Mouse (Mus musculus): ENCODE measurements around the gene Trpm2. TPM values are rescaled to one million over a fixed set of nuclear protein-coding genes. Genes with fewer than 3 reads are reported as not detected.

Trpm2 gene
- polyA plus RNA-seq, 1 experiment = 3.4 TPM

GRCm38 (mm10) chr10:77861675-77862074 is 108.7 kb downstream of the Trpm2 start, which contains the start of gene Gm3285:
TSS of gene Gm3285 (plus strand) at chr10:77861975.
- 53% methylated on average over 7 of the region's 7 CpGs for WGBS
- Histone ChIP-seq H3K4me3 (ENCODE audit: low read depth, low read length) (no peak within 1 kb of the TSS), H3K27me3 (ENCODE audit: control insufficient read depth, insufficient read depth, low read length) (no peaks in the 10 kb centered on the region; the same call in 1 of the 2 replicates), H3K27ac (ENCODE audit: insufficient read depth, low read depth, low read length) (no peak within 1 kb of the TSS), H3K36me3 (ENCODE audit: control insufficient read depth, insufficient read depth, low read length) (no peaks in the 10 kb centered on the region), H3K4me1 (ENCODE audit: control insufficient read depth, insufficient read depth, insufficient read length, low read length) (peaks cover 2% of the 10 kb centered on the region)
- TF ChIP-seq POLR2A (IDR thresholded peaks at IDR 0.05; ENCODE audit: low read depth, low read length) (no peak), CTCF (IDR thresholded peaks at IDR 0.05; ENCODE audit: extremely low read depth, insufficient read length, insufficient replicate concordance, low read depth, low read length) (no peak)

Other genes with a start within 250 kb of the Trpm2 start
- not detected in 2 replicates for gene Krtap12-1, start 250.0 kb downstream of the Trpm2 start, polyA plus RNA-seq (2012; rRNA removed)
- not detected in 2 replicates for gene Gm10100, start 244.1 kb downstream of the Trpm2 start, polyA plus RNA-seq (2012; rRNA removed)
- not detected in 2 replicates for gene Gm18596, start 227.9 kb downstream of the Trpm2 start, polyA plus RNA-seq (2012; rRNA removed)
- not detected in 2 replicates for gene Gm9736, start 219.2 kb downstream of the Trpm2 start, polyA plus RNA-seq (2012; rRNA removed)
- gene Gm3233, start 210.9 kb downstream of the Trpm2 start, polyA plus RNA-seq (2012; rRNA removed) = not detected in 2 replicates
- not detected in 2 replicates for gene Gm3238, start 199.2 kb downstream of the Trpm2 start, polyA plus RNA-seq (2012; rRNA removed)
- not detected in 2 replicates for gene Gm7138, start 193.6 kb downstream of the Trpm2 start, polyA plus RNA-seq (2012; rRNA removed)
- not detected in 2 replicates for gene Gm3250, start 188.0 kb downstream of the Trpm2 start, polyA plus RNA-seq (2012; rRNA removed)
- not detected in 2 replicates for gene Gm7137, start 182.4 kb downstream of the Trpm2 start, polyA plus RNA-seq (2012; rRNA removed)
- not detected in 2 replicates for gene Gm9639, start 175.5 kb downstream of the Trpm2 start, polyA plus RNA-seq (2012; rRNA removed)
- gene Gm19668, start 171.4 kb downstream of the Trpm2 start, polyA plus RNA-seq (2012; rRNA removed) = not detected in 2 replicates
- gene Gm9507, start 158.7 kb downstream of the Trpm2 start, polyA plus RNA-seq (2012; rRNA removed) = not detected in 2 replicates
- not detected in 2 replicates for gene Gm2696, start 155.9 kb downstream of the Trpm2 start, polyA plus RNA-seq (2012; rRNA removed)
- gene Krtap10-4, start 143.5 kb downstream of the Trpm2 start, polyA plus RNA-seq (2012; rRNA removed) = not detected in 2 replicates
- gene Krtap10-10, start 134.6 kb downstream of the Trpm2 start, polyA plus RNA-seq (2012; rRNA removed) = 0.09 TPM in 1 of 2 replicates, not detected in the other
- not detected in 2 replicates for gene Gm36176, start 123.8 kb downstream of the Trpm2 start, polyA plus RNA-seq (2012; rRNA removed)
- not detected in 2 replicates for gene Gm10318, start 117.7 kb downstream of the Trpm2 start, polyA plus RNA-seq (2012; rRNA removed)
- not detected in 2 replicates for gene Gm3285, start 108.6 kb downstream of the Trpm2 start, polyA plus RNA-seq (2012; rRNA removed)
- gene Lrrc3, start 68.0 kb downstream of the Trpm2 start, polyA plus RNA-seq (2012; rRNA removed) = 4.0 and 5.3 TPM in 2 replicates
- 11.0 and 14.6 TPM in 2 replicates for gene 1810043G02Rik, start 8.0 kb upstream of the Trpm2 start, polyA plus RNA-seq (2012; rRNA removed)
- 31.2 and 39.0 TPM in 2 replicates for gene Pfkl, start 39.5 kb upstream of the Trpm2 start, polyA plus RNA-seq (2012; rRNA removed)
- 0.86 and 1.1 TPM in 2 replicates for gene Dnmt3l, start 71.4 kb upstream of the Trpm2 start, polyA plus RNA-seq (2012; rRNA removed)
- gene Aire, start 73.0 kb upstream of the Trpm2 start, polyA plus RNA-seq (2012; rRNA removed) = 0.27 and 0.34 TPM in 2 replicates
- 6.8 and 9.7 TPM in 2 replicates for gene Icosl, start 98.7 kb upstream of the Trpm2 start, polyA plus RNA-seq (2012; rRNA removed)
- gene D10Jhu81e, start 199.2 kb upstream of the Trpm2 start, polyA plus RNA-seq (2012; rRNA removed) = 56.4 and 63.8 TPM in 2 replicates
- 3.1 and 4.7 TPM in 2 replicates for gene Pwp2, start 214.6 kb upstream of the Trpm2 start, polyA plus RNA-seq (2012; rRNA removed)